Mouse (Mus musculus) mouse embryonic stem cell (cell line): ENCODE results near the gene Scel.

Source experiments
- in situ Hi-C, 2 experiments: fragments of 300-500 bp; cut with MboI; formaldehyde crosslinking; loops; 1 replicate in 1 of 2; 3 replicates in 1 of 2; pipeline ENCODE4 v1.14.3; 2019 to 2020; ENCODE audit warnings: low sequenced_read_pairs in 2 of 2, low pct_unique_long_range_greater_than_20kb in 1 of 2, mixed read lengths in 1 of 2; ENCODE audit not compliant: unreplicated experiment in 1 of 2

Scel gene

GRCm38 (mm10) chr14:103626100-103626499, 113.0 kb downstream of the Scel start:
- in situ Hi-C loops = no loop called here

GRCm38 (mm10) chr14:103629639-103630364, 116.7 kb downstream of the Scel start:
- in situ Hi-C loops = no loop called here

- in situ Hi-C loops = no loop called here
Measured at GRCm38 (mm10) chr14:103630545-103630944, 117.4 kb downstream of the Scel start.

- in situ Hi-C loops = no loop called here
Measured at GRCm38 (mm10) chr14:103643933-103644332, 130.8 kb downstream of the Scel start.

- in situ Hi-C loops = no loop called here
Measured at GRCm38 (mm10) chr14:103647981-103648380, 134.8 kb downstream of the Scel start.

- in situ Hi-C loops = no loop called here
Measured at GRCm38 (mm10) chr14:103648623-103649255, 135.6 kb downstream of the Scel start.

- in situ Hi-C loops = no loop called here
Measured at GRCm38 (mm10) chr14:103649302-103649701, 136.2 kb downstream of the Scel start.

- in situ Hi-C loops = no loop called here
Measured at GRCm38 (mm10) chr14:103649896-103650334, 136.8 kb downstream of the Scel start, which contains the start of gene Slain1. Gene Slain1, plus strand, starts transcription at chr14:103650228.

GRCm38 (mm10) chr14:103650413-103651101, 137.4 kb downstream of the Scel start:
- in situ Hi-C loops = no loop called here

- in situ Hi-C loops = no loop called here
Measured at GRCm38 (mm10) chr14:103651106-103651505, 138.0 kb downstream of the Scel start.

GRCm38 (mm10) chr14:103651562-103651961, 138.4 kb downstream of the Scel start:
- in situ Hi-C loops = no loop called here

- in situ Hi-C loops = no loop called here
Measured at GRCm38 (mm10) chr14:103652524-103652923, 139.4 kb downstream of the Scel start.

- in situ Hi-C loops = no loop called here
Measured at GRCm38 (mm10) chr14:103653800-103654199, 140.7 kb downstream of the Scel start.

GRCm38 (mm10) chr14:103655448-103655847, 142.3 kb downstream of the Scel start:
- in situ Hi-C loops = no loop called here

GRCm38 (mm10) chr14:103657876-103658275, 144.7 kb downstream of the Scel start:
- in situ Hi-C loops = no loop called here
